Mouse (Mus musculus) bone marrow, adult 2 months (tissue): ENCODE data around the gene Etv2.

Experiments used
- CTCF ChIP-seq: fragments of 200-500 bp; IDR thresholded peaks from 2 replicates; pipeline ENCODE4 v1.5.1; 2011; ENCODE audit warnings: low read length, control low read depth; ENCODE audit not compliant: control insufficient read depth, insufficient read depth
- POLR2A ChIP-seq: fragments of 200-500 bp; IDR thresholded peaks from 2 replicates; pipeline ENCODE4 v1.6.1; 2011; ENCODE audit warnings: low read depth, mild to moderate bottlenecking, control low read depth, low read length, borderline replicate concordance; ENCODE audit not compliant: control insufficient read depth

DNA sequence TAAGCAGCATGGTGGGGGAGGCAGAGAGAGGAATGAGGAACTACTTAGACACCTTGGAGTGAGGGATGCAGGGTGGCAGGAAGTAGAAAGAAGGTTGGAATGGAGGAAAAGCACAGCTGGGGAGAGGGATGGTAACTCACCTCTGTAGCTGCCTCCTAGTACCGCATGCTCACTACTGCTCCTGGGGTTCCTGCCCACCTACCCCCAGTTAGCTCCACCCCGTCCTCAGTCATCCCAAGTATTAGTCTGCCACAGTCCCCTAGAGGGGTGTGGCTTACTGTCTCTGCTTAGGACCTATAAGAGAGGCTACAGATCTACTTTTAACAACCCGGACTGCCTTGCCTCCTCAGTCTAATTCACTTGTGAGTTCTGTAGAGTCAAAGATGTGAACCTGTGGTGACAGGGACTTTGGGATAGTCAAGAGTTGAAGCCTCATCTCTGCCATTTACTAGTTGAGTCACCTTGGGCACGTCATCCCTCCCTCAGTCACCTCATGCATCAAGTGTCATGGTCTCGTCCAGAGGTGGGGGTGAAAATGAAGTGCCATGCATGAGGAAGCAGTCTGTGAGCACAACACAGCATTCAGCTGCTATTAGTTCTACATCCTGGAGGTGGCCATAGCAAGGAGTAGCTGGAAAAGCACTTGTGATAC is 42.8 kb downstream of the Etv2 start:
- TF ChIP-seq CTCF (no peak), POLR2A (no peak)
